In genomic region chr5:7720688-7721087, GRCm38 (mm10) we compare ENCODE assay signal across 25 mouse cellular contexts.
"Had no signal": no experiment of that assay in that cellular context is flagged by ENCODE, and none has a peak within 500 bp of the region (broad histone marks: within the 10 kb centered on the region; RNA-seq: fewer than 3 reads in every experiment).

No protein-coding gene starts in this region.

- H3K27ac ChIP-seq: embryonic facial prominence, embryonic 10.5 days; embryonic facial prominence, embryonic 12.5 days; embryonic facial prominence, embryonic 13.5 days; embryonic facial prominence, embryonic 15.5 days; forebrain, embryonic 10.5 days; forebrain, embryonic 12.5 days; forebrain, embryonic 13.5 days; forebrain, embryonic 15.5 days; gastrocnemius, adult 2 months; heart, adult 2 months had no signal

- H3K36me3 ChIP-seq: embryonic facial prominence, embryonic 10.5 days; embryonic facial prominence, embryonic 12.5 days; embryonic facial prominence, embryonic 13.5 days; embryonic facial prominence, embryonic 15.5 days; forebrain, embryonic 10.5 days; forebrain, embryonic 12.5 days; forebrain, embryonic 15.5 days had no signal

- H3K4me2 ChIP-seq: embryonic facial prominence, embryonic 12.5 days; embryonic facial prominence, embryonic 13.5 days; embryonic facial prominence, embryonic 15.5 days; forebrain, embryonic 12.5 days; forebrain, embryonic 13.5 days; forebrain, embryonic 15.5 days had no signal

- H3K27me3 ChIP-seq: embryonic facial prominence, embryonic 12.5 days; embryonic facial prominence, embryonic 13.5 days; embryonic facial prominence, embryonic 15.5 days; forebrain, embryonic 12.5 days; forebrain, embryonic 13.5 days; forebrain, embryonic 15.5 days had no signal

- H3K4me1 ChIP-seq: embryonic facial prominence, embryonic 10.5 days; embryonic facial prominence, embryonic 12.5 days; embryonic facial prominence, embryonic 13.5 days; embryonic facial prominence, embryonic 15.5 days; forebrain, embryonic 10.5 days; forebrain, embryonic 12.5 days; forebrain, embryonic 13.5 days; forebrain, embryonic 15.5 days had no signal

- ATAC-seq: forebrain, embryonic 13.5 days; forebrain, embryonic 15.5 days; forebrain, embryonic 16.5 days; forebrain, postnatal 0 days had no signal

- H3K9me3 ChIP-seq: embryonic facial prominence, embryonic 10.5 days; embryonic facial prominence, embryonic 12.5 days; embryonic facial prominence, embryonic 13.5 days; embryonic facial prominence, embryonic 15.5 days; forebrain, embryonic 10.5 days; forebrain, embryonic 12.5 days; forebrain, embryonic 13.5 days; forebrain, embryonic 15.5 days had no signal

- H3K4me3 ChIP-seq: embryonic facial prominence, embryonic 10.5 days; embryonic facial prominence, embryonic 12.5 days; embryonic facial prominence, embryonic 13.5 days; embryonic facial prominence, embryonic 15.5 days; erythroblast, embryonic 14.5 days; forebrain, embryonic 10.5 days; forebrain, embryonic 12.5 days; forebrain, embryonic 13.5 days; forebrain, embryonic 15.5 days; gastrocnemius, adult 2 months; heart, adult 2 months had no signal

- DNase-seq: cerebellum, adult 8-10 months; cerebellum, adult 9-10 months; cerebellum, adult 9-11 months; cerebellum, postnatal 10 days; cerebellum, postnatal 14 days; cerebellum, postnatal 25 days; cerebellum, postnatal 36 days; embryo, embryonic 11 days; forebrain, postnatal 0 days; gastrocnemius, adult 2 months; gastrocnemius, postnatal 10 days; gastrocnemius, postnatal 14 days; gastrocnemius, postnatal 25 days; gastrocnemius, postnatal 36 days; heart, adult 2 months had no signal

- H3K9ac ChIP-seq: embryonic facial prominence, embryonic 12.5 days; embryonic facial prominence, embryonic 13.5 days; embryonic facial prominence, embryonic 15.5 days; forebrain, embryonic 12.5 days; forebrain, embryonic 13.5 days; forebrain, embryonic 15.5 days; forebrain, postnatal 0 days had no signal
